Mouse (Mus musculus): ENCODE measurements around the gene Ppt2. TPM values are rescaled to one million over a fixed set of nuclear protein-coding genes. Genes with fewer than 3 reads are reported as not detected.

Gene Ppt2
- polyA plus RNA-seq, 1 experiment = 20.2 TPM

DNA sequence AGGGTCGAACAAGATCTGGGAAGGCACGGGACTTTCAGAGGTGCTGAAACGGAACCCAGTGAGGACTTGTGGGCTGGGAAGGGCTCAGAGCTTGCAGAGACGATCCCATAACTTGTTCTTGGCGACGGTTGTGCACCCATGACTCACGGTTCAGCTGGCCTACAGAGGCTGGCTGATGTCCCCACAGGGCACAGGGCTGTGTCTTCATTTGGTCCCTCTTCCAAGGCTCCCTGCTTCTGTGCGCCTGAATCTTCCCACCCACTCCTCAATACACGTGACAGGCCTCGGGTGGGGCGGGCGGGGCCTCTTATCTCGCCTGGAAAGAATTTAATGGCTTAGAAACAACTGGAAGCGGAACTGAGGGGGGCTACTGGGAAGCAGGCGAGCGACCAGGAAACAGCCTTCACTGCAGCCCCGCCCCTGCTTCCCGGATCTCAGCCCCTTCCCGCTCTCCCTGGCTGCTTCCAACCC lies 32.8 kb upstream of the Ppt2 start:
- H3K36me3 ChIP-seq (ENCODE audit: control insufficient read depth, insufficient read depth, low read length) = no peaks in the 10 kb centered on the region
- TF ChIP-seq POLR2A (IDR thresholded peaks at IDR 0.05; ENCODE audit: control insufficient read depth, low read depth, low read length) (no peak), CTCF (IDR thresholded peaks at IDR 0.05; ENCODE audit: control insufficient read depth, insufficient read depth, insufficient replicate concordance, low read depth, low read length) (no peak)
- no peak overlapping the region for H3K4me3 ChIP-seq (ENCODE audit: control insufficient read depth, low read depth, low read length)
- no peaks in the 10 kb centered on the region; the same call in 1 of the 2 replicates for H3K4me1 ChIP-seq (ENCODE audit: control insufficient read depth, insufficient read depth, low read length)
- H3K27me3 ChIP-seq (ENCODE audit: control insufficient read depth, insufficient read depth, low read length) = no peaks in the 10 kb centered on the region
- H3K27ac ChIP-seq (ENCODE audit: control insufficient read depth, insufficient read depth, low read depth, low read length) = no peak overlapping the region

GRCm38 (mm10) chr17:34660259-34660820 lies 32.0 kb upstream of the Ppt2 start:
- Histone ChIP-seq H3K4me3 (ENCODE audit: control insufficient read depth, low read depth, low read length) (no peak overlapping the region), H3K27ac (ENCODE audit: control insufficient read depth, insufficient read depth, low read depth, low read length) (no peak overlapping the region), H3K4me1 (ENCODE audit: control insufficient read depth, insufficient read depth, low read length) (no peaks in the 10 kb centered on the region; the same call in 1 of the 2 replicates), H3K36me3 (ENCODE audit: control insufficient read depth, insufficient read depth, low read length) (no peaks in the 10 kb centered on the region), H3K27me3 (ENCODE audit: control insufficient read depth, insufficient read depth, low read length) (no peaks in the 10 kb centered on the region)
- no peak for TF ChIP-seq CTCF (IDR thresholded peaks at IDR 0.05; ENCODE audit: control insufficient read depth, insufficient read depth, insufficient replicate concordance, low read depth, low read length)
- no peak for TF ChIP-seq POLR2A (IDR thresholded peaks at IDR 0.05; ENCODE audit: control insufficient read depth, low read depth, low read length)

DNA sequence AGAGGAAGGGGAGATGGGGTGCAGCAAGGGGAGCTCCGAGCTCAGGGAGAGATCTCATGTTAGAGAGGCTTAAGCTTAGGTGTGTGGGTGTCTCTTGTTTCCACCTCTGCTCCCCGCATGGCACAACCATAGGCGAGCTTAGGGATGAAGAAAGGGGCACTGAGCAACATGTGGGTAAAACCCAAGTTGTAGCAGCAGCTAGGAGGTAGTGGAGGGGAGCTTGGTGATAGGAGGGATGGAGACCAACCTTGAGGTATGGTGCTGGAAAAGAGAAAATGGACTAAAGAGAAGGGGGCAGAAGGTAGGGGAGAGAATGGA lies 31.5 kb upstream of the Ppt2 start:
- no peak for TF ChIP-seq POLR2A (IDR thresholded peaks at IDR 0.05; ENCODE audit: control insufficient read depth, low read depth, low read length)
- no peak for TF ChIP-seq CTCF (IDR thresholded peaks at IDR 0.05; ENCODE audit: control insufficient read depth, insufficient read depth, insufficient replicate concordance, low read depth, low read length)
- Histone ChIP-seq H3K4me3 (ENCODE audit: control insufficient read depth, low read depth, low read length) (no peak overlapping the region), H3K27me3 (ENCODE audit: control insufficient read depth, insufficient read depth, low read length) (no peaks in the 10 kb centered on the region), H3K4me1 (ENCODE audit: control insufficient read depth, insufficient read depth, low read length) (no peaks in the 10 kb centered on the region; the same call in 1 of the 2 replicates), H3K36me3 (ENCODE audit: control insufficient read depth, insufficient read depth, low read length) (no peaks in the 10 kb centered on the region), H3K27ac (ENCODE audit: control insufficient read depth, insufficient read depth, low read depth, low read length) (no peak overlapping the region)

GRCm38 (mm10) chr17:34659181-34659896 lies 31.0 kb upstream of the Ppt2 start:
- TF ChIP-seq CTCF (IDR thresholded peaks at IDR 0.05; ENCODE audit: control insufficient read depth, insufficient read depth, insufficient replicate concordance, low read depth, low read length) = no peak
- TF ChIP-seq POLR2A (IDR thresholded peaks at IDR 0.05; ENCODE audit: control insufficient read depth, low read depth, low read length) = no peak
- Histone ChIP-seq H3K4me3 (ENCODE audit: control insufficient read depth, low read depth, low read length) (no peak overlapping the region), H3K27ac (ENCODE audit: control insufficient read depth, insufficient read depth, low read depth, low read length) (no peak overlapping the region), H3K36me3 (ENCODE audit: control insufficient read depth, insufficient read depth, low read length) (no peaks in the 10 kb centered on the region), H3K27me3 (ENCODE audit: control insufficient read depth, insufficient read depth, low read length) (no peaks in the 10 kb centered on the region), H3K4me1 (ENCODE audit: control insufficient read depth, insufficient read depth, low read length) (no peaks in the 10 kb centered on the region; the same call in 1 of the 2 replicates)

DNA sequence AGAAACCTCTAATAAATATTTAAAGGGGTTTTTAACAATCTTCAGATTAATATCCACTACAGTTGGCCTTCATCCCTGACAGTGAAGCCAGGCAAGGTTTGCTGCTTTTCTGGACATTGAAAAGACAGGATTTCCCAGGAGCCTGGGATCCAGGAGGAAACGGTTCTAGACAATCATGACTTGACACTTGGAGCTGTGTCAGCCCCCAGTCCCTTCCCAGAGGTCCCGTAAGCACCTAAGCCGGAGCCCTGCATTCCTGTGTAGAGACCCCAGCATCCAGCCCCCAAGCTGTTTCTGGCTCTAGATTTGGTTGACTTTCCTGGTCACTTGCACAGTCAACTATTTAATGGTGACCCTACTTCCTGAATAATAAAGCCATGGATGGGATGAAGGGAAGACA lies 30.3 kb upstream of the Ppt2 start:
- H3K4me1 ChIP-seq (ENCODE audit: control insufficient read depth, insufficient read depth, low read length) = no peaks in the 10 kb centered on the region; the same call in 1 of the 2 replicates
- H3K27ac ChIP-seq (ENCODE audit: control insufficient read depth, insufficient read depth, low read depth, low read length) = no peak overlapping the region
- TF ChIP-seq CTCF (IDR thresholded peaks at IDR 0.05; ENCODE audit: control insufficient read depth, insufficient read depth, insufficient replicate concordance, low read depth, low read length) = no peak
- no peak for TF ChIP-seq POLR2A (IDR thresholded peaks at IDR 0.05; ENCODE audit: control insufficient read depth, low read depth, low read length)
- H3K4me3 ChIP-seq (ENCODE audit: control insufficient read depth, low read depth, low read length) = no peak overlapping the region
- H3K27me3 ChIP-seq (ENCODE audit: control insufficient read depth, insufficient read depth, low read length) = no peaks in the 10 kb centered on the region
- H3K36me3 ChIP-seq (ENCODE audit: control insufficient read depth, insufficient read depth, low read length) = peaks cover under 1% of the 10 kb centered on the region

GRCm38 (mm10) chr17:34658145-34658544 lies 29.8 kb upstream of the Ppt2 start:
- Histone ChIP-seq H3K27me3 (ENCODE audit: control insufficient read depth, insufficient read depth, low read length) (no peaks in the 10 kb centered on the region), H3K36me3 (ENCODE audit: control insufficient read depth, insufficient read depth, low read length) (peaks cover 4% of the 10 kb centered on the region), H3K27ac (ENCODE audit: control insufficient read depth, insufficient read depth, low read depth, low read length) (no peak overlapping the region), H3K4me3 (ENCODE audit: control insufficient read depth, low read depth, low read length) (no peak overlapping the region), H3K4me1 (ENCODE audit: control insufficient read depth, insufficient read depth, low read length) (no peaks in the 10 kb centered on the region; the same call in 1 of the 2 replicates)
- TF ChIP-seq POLR2A (IDR thresholded peaks at IDR 0.05; ENCODE audit: control insufficient read depth, low read depth, low read length) = no peak
- TF ChIP-seq CTCF (IDR thresholded peaks at IDR 0.05; ENCODE audit: control insufficient read depth, insufficient read depth, insufficient replicate concordance, low read depth, low read length) = no peak

DNA sequence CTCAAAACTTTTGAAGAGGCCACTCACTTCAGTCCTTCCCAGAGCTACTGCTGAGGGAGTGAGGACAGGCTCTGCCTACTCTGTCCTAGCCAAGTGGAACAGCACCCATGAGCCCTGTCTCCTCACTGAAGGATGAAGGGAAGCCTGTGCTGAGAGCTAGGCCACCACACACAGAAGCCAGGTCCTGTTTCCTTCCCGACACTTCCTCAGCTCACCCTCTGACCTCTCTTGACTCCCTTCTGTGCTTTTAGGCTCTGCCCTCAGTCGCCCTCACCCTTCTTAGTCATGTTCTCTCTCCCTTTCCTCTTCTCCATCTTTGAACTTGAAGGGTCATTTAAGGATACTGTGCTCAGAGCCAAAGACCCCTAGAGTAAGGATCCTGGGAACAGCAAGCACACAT lies 29.0 kb upstream of the Ppt2 start:
- Histone ChIP-seq H3K4me3 (ENCODE audit: control insufficient read depth, low read depth, low read length) (no peak overlapping the region), H3K4me1 (ENCODE audit: control insufficient read depth, insufficient read depth, low read length) (no peaks in the 10 kb centered on the region; the same call in 1 of the 2 replicates), H3K27me3 (ENCODE audit: control insufficient read depth, insufficient read depth, low read length) (no peaks in the 10 kb centered on the region), H3K27ac (ENCODE audit: control insufficient read depth, insufficient read depth, low read depth, low read length) (no peak overlapping the region), H3K36me3 (ENCODE audit: control insufficient read depth, insufficient read depth, low read length) (peaks cover 9% of the 10 kb centered on the region)
- TF ChIP-seq CTCF (IDR thresholded peaks at IDR 0.05; ENCODE audit: control insufficient read depth, insufficient read depth, insufficient replicate concordance, low read depth, low read length) = no peak

Measured in testis, adult 2 months (tissue).